Mouse (Mus musculus) hindbrain, embryonic 10.5 days (tissue): ENCODE results near the gene Snrk. TPM values are rescaled to one million over a fixed set of nuclear protein-coding genes. Genes with fewer than 3 reads are reported as not detected.

ENCODE experiments used
- DNase-seq: peaks from one replicate; pipeline ENCODE4 v3.0.0-alpha.2; 2017; ENCODE audit warnings: low spot score
- H3K27ac ChIP-seq: fragments of 300-500 bp; sonication (generic); 2 replicates; pipeline ENCODE4 v1.5.1; 2016; ENCODE audit warnings: mild to moderate bottlenecking, moderate library complexity
- H3K27me3 ChIP-seq: fragments of 300-500 bp; sonication (generic); 2 replicates; pipeline ENCODE4 v1.6.1; 2016; ENCODE audit warnings: mild to moderate bottlenecking; ENCODE audit not compliant: poor library complexity, insufficient read depth, severe bottlenecking
- H3K36me3 ChIP-seq: fragments of 300-500 bp; sonication (generic); 2 replicates; pipeline ENCODE4 v1.6.1; 2016; ENCODE audit warnings: mild to moderate bottlenecking, moderate library complexity
- H3K4me1 ChIP-seq: fragments of 300-500 bp; sonication (generic); replicated peaks from 2 replicates; pipeline ENCODE4 v1.6.1; 2016; ENCODE audit warnings: mild to moderate bottlenecking
- H3K4me3 ChIP-seq: fragments of 300-500 bp; sonication (generic); 2 replicates; pipeline ENCODE4 v1.5.1; 2016; ENCODE audit warnings: mild to moderate bottlenecking, moderate library complexity
- H3K9me3 ChIP-seq: fragments of 300-500 bp; sonication (generic); 2 replicates; pipeline ENCODE4 v1.6.1; 2016; ENCODE audit warnings: mild to moderate bottlenecking, moderate library complexity
- WGBS: fragments of 180-500 bp; shearing (Covaris S2); methylation state at CpG from one replicate; pipeline ENCODE4 v1.1.7; 2016; 5-methylcytosine and 5-hydroxymethylcytosine counted together
- polyA plus RNA-seq: library from polyadenylated mRNA; unstranded; fragments of >200 nt; fragmentation: Nextera tagmentation; extraction: Ambion mirVana; gene quantifications from 2 replicates; pipeline ENCODE4 v1.2.1, GENCODE M21; 2016

Snrk gene
- polyA plus RNA-seq, 1 experiment from 2014 or later, result 32.3 TPM

DNA sequence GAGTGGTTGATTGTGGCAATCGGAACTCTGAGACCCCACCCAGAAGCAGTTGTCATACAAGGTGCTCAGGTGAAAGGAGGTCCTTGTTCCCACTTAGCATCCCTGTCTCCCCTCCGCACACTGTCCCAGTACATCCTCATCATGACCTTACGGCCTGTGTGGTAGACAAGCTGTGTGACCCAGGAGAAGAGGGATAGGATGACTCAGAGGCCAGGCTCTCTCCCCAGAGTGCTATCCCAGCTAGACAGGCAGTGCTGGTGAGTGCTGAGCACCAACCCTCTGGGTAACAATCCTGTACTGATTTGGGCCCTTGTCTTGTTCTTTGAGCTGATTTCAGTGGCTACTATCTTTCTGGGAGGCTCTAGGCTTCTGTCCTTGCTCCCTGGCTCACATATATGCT, 81.6 kb downstream of the Snrk start:
- WGBS, result 86% methylated on average over 3 of the region's 3 CpGs
- H3K27ac ChIP-seq, result 0 out of 2 replicates have a peak overlapping the region, but pooled peaks have one; percentile 6
- H3K36me3 ChIP-seq, result 0 out of 2 replicates have a peak, but pooled peaks cover 9% of the 10 kb centered on the region
- peaks cover 32% of the 10 kb centered on the region for H3K4me1 ChIP-seq
- DNase-seq, result no peak
- no peaks in the 10 kb centered on the region for H3K27me3 ChIP-seq
- H3K4me3 ChIP-seq, result no peak overlapping the region
- H3K9me3 ChIP-seq, result no peaks in the 10 kb centered on the region

DNA sequence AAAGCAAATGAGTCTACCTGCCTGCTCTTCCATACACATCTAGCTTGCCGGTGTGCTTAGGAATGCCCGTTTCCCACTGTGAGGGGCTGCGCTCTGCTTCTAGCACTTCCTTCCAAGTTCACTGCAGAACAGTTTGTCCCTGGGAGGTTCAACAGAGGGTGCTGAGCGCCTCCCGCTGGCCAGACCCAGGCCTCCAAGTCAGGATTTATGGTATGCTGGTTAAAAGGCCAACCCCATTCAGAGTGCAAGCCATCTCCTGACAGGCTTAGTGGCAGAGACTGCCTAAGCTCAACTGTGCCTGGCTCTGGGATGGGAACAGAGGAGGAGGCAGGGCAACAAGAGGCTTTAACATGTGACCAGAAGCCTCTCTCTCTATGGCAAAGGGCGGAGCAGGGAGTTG, 82.2 kb downstream of the Snrk start:
- Histone ChIP-seq H3K9me3 (no peaks in the 10 kb centered on the region), H3K27me3 (no peaks in the 10 kb centered on the region), H3K4me3 (no peak overlapping the region), H3K4me1 (peaks cover 32% of the 10 kb centered on the region), H3K27ac (no peak overlapping the region), H3K36me3 (0 out of 2 replicates have a peak, but pooled peaks cover 9% of the 10 kb centered on the region)
- DNase-seq, result peak; percentile 39
- WGBS, result 32% methylated on average over 6 of the region's 6 CpGs

DNA sequence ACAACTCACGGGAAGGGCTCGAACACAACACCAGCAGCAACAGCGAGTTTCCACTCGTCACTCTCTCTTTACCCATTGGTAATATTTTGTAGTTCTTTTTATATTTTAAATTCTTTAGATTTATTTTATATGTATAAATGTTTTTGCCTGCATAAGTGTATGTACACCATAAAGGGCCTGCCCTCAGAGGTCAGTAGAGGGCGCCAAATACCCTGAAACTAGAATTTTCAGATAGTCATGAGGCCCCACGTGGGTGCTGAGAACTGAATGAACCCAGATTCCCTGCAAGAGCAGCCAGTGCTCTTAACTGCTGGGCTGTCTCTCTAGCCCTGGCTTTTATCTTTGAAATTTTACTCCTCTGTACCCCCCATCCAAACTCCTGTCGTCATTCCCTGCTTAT, 87.4 kb downstream of the Snrk start:
- 67% methylated on average over 7 of the region's 7 CpGs for WGBS
- Histone ChIP-seq H3K36me3 (0 out of 2 replicates have a peak, but pooled peaks cover 5% of the 10 kb centered on the region), H3K9me3 (no peaks in the 10 kb centered on the region), H3K27me3 (no peaks in the 10 kb centered on the region), H3K27ac (no peak overlapping the region), H3K4me1 (peaks cover 17% of the 10 kb centered on the region), H3K4me3 (no peak overlapping the region)
- peak; percentile 27 for DNase-seq

DNA sequence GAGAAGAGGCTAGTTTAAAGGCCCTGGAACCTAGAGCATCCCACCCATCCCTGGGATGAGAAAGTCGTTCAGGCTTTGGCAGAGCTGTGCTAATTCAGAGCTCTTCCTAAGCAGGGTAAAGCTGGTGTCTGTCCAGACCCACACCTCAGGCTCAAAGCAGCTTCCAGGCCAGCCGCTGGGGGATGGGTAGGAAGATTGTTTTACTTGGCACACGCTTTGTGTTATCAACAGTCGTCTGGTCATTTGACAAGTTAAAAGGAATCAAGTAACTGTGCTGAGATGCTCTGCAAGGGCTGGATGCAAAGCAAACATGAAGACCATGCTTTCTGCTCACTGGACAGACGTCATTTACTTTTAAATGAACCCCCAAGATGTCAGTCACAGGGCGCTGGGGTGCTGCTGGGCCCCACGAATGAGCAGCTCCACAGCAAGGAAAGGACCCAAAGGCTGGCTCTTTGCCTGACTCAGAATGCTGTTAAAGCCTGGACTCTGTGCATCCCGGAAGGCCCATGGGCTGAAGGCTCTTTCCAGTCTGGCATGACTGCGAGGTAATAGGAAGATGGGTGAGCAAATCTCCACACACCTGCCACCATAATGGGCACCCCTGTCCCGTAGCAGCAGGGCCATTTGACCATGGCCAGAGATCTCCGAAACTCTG, 88.6 kb downstream of the Snrk start:
- H3K9me3 ChIP-seq, result no peaks in the 10 kb centered on the region
- H3K4me3 ChIP-seq, result no peak overlapping the region
- peaks cover 13% of the 10 kb centered on the region for H3K4me1 ChIP-seq
- no peak for DNase-seq
- H3K36me3 ChIP-seq, result 0 out of 2 replicates have a peak, but pooled peaks cover 5% of the 10 kb centered on the region
- no peaks in the 10 kb centered on the region for H3K27me3 ChIP-seq
- WGBS, result 70% methylated on average over 11 of the region's 11 CpGs
- H3K27ac ChIP-seq, result no peak overlapping the region

DNA sequence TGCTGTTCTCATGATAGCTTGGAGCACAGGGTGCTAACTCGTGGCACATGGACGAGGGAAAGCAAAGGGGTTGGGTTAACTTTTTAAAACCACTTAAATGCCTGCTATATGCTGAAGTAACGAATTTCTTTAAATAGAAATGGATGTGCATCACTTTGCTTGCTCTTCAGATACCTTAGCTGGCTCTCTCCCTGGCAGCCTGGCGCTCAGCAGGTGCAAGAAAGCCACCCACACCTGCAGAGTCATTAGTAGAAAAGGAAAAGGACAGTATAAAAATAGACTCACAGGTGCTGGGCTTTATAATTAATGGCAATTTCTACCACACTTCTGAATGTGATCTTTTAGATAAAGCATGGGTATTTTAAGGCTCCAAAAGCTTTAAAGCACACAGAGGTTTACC, 91.2 kb downstream of the Snrk start:
- H3K27ac ChIP-seq, result no peak overlapping the region
- no peaks in the 10 kb centered on the region for H3K9me3 ChIP-seq
- no peak for DNase-seq

DNA sequence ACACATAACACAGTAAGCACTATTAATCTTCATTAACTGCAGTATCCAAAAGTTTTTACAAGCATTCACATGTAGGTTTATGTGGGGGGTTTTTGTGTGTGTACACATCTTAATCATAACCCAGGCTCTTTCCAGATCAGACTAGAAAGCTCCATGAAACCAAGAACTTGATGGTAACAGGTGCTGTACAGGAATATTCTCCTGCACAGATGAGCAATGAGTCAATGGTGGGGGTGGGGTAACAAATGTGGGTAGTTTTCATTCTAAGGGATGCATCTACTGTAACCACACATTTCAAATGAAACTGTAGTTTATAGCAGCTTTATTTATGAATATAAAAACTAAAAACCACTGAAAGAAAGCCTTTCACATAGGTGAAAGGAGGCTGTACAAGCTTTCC, 98.1 kb downstream of the Snrk start:
- H3K9me3 ChIP-seq, result no peaks in the 10 kb centered on the region
- no peak overlapping the region for H3K27ac ChIP-seq
- H3K36me3 ChIP-seq, result no peaks in the 10 kb centered on the region
- no peak for DNase-seq
- peaks cover 7% of the 10 kb centered on the region; the same call in 1 of the 2 replicates for H3K4me1 ChIP-seq
- no peak overlapping the region for H3K4me3 ChIP-seq
- no peaks in the 10 kb centered on the region for H3K27me3 ChIP-seq

More for the DNA sequence above, 91.2 kb downstream of the Snrk start:
- H3K4me3 ChIP-seq, result no peak overlapping the region
- no peaks in the 10 kb centered on the region for H3K36me3 ChIP-seq
- H3K27me3 ChIP-seq, result no peaks in the 10 kb centered on the region
- H3K4me1 ChIP-seq, result peaks cover 13% of the 10 kb centered on the region
- 76% methylated on average over 4 of the region's 4 CpGs for WGBS

DNA sequence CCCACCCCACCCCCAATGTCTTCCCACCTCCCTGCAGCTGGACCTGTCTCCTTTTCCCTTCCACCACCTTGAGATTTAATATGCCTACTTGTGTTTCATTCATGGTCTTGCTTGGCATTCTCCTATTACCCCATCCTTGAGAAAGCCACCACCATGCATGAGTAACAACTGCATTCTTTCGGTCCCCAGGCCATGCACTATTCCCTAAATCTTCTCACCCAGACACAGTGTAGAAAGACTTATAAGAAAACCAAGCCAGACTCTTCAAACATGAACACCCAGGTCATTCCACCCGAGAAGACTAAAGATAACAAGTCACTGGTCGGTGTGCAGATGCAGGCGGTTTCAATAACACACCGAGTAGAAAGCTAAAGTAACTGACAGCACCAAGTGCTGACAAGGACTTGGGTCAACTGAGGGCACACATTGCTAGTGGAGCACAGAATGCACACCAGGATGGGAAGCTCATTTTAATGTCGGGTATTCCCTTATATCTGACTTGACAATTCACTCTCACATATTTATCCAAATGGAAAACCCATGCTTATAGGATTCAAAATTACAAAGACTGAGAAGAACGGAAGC, 100.0 kb downstream of the Snrk start:
- Histone ChIP-seq H3K9me3 (no peaks in the 10 kb centered on the region), H3K4me3 (no peak overlapping the region), H3K4me1 (peaks cover 7% of the 10 kb centered on the region; the same call in 1 of the 2 replicates), H3K36me3 (no peaks in the 10 kb centered on the region), H3K27ac (no peak overlapping the region), H3K27me3 (no peaks in the 10 kb centered on the region)
- 83% methylated on average over 7 of the region's 7 CpGs for WGBS
- DNase-seq, result no peak

Other genes starting within 250 kb of the Snrk start
- 0.51 and 0.89 TPM in 2 replicates for gene Ackr2, start 218.9 kb upstream of the Snrk start, polyA plus RNA-seq
- gene Cyp8b1, start 201.0 kb upstream of the Snrk start, polyA plus RNA-seq, result not detected in 2 replicates
- 0.52 and 0.70 TPM in 2 replicates for gene Fam198a, start 166.3 kb upstream of the Snrk start, polyA plus RNA-seq
- gene Pomgnt2, start 120.2 kb upstream of the Snrk start, polyA plus RNA-seq, result 14.7 and 16.3 TPM in 2 replicates
- gene Ano10, start 177.2 kb downstream of the Snrk start, polyA plus RNA-seq, result 38.2 and 46.9 TPM in 2 replicates
- 16.0 and 19.2 TPM in 2 replicates for gene Abhd5, start 234.3 kb downstream of the Snrk start, polyA plus RNA-seq